Mouse (Mus musculus): ENCODE measurements at regions not wholly inside any gene's neighbourhood (a gene's known extent, or its start where the extent isn't known, plus 50 kb on each side); places are given as distances from the start of the nearest gene placed in this dataset.

GRCm38 (mm10) chr7:138647636-138648035 lies 198.2 kb upstream of the Ppp2r2d start:
- intact Hi-C loops (cut with DNase I; ENCODE audit: low total_unique reads): no loop called here
- no peak for DNase-seq

- intact Hi-C loops (cut with DNase I; ENCODE audit: low total_unique reads): no loop called here
- DNase-seq: no peak
Measured at GRCm38 (mm10) chr7:138640492-138641165, 205.2 kb upstream of the Ppp2r2d start.

GRCm38 (mm10) chr7:138639541-138639940 lies 206.3 kb upstream of the Ppp2r2d start:
- intact Hi-C loops (cut with DNase I; ENCODE audit: low total_unique reads): no loop called here
- DNase-seq: no peak

DNA sequence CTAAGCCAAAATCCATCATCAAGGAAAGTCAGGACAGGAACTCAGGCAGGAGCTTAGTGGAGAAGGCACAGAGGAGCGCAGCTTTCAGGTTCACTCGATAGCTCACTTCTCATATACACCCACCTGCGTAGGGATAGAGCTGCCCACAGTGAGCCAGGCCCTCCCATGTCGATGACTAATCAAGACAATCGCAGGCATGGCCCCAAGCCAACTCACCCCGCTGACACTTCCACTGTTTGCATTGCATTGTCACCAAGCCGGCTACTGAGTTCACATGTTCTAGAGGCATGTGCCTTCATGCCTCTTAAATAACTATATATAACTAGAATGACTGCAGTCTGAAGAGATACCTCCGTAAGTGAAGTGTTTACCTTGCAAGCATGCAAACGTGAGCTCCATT lies 219.8 kb upstream of the Ppp2r2d start:
- intact Hi-C loops (cut with DNase I; ENCODE audit: low total_unique reads): no loop called here
- no peak for DNase-seq

DNA sequence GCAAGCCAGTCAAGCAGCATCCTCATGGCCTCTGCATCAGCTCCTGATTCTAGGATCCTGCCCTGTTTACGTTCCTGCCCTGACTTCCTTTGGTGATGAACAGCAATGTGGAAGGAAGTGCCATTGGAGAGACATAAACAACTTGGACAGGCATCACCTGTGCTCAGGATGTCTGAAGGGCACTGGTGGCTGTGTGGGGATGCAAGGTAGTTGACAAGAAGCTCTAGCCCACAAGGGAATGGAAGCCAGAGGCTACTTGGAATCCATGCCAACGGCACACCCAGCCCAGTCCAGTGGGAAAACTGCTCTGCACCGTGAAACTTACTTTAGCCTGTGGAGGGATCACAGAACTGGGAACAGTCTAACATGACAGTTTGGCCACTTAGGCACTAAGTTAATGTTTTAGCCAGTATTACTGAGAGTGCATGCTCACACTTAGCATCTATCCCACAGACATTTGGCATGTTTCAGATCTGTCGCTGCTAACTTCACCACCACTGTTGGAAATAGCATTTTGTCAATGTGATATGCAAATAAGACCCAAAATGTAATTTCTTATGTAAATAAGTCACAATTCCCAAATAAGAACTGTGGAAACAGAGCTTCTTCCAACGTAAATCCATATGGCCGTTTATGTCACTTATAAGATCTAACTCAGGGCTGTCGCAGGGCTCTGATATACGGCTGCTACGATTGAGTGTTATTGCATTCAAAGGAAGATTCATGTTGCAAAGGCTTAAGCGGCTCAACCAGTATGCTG lies 223.5 kb upstream of the Tcerg1l start:
- DNase-seq: no peak
- intact Hi-C loops (cut with DNase I; ENCODE audit: low total_unique reads): no loop called here

GRCm38 (mm10) chr7:138620080-138620684 lies 222.7 kb upstream of the Tcerg1l start:
- intact Hi-C loops (cut with DNase I; ENCODE audit: low total_unique reads): no loop called here
- no peak for DNase-seq

DNA sequence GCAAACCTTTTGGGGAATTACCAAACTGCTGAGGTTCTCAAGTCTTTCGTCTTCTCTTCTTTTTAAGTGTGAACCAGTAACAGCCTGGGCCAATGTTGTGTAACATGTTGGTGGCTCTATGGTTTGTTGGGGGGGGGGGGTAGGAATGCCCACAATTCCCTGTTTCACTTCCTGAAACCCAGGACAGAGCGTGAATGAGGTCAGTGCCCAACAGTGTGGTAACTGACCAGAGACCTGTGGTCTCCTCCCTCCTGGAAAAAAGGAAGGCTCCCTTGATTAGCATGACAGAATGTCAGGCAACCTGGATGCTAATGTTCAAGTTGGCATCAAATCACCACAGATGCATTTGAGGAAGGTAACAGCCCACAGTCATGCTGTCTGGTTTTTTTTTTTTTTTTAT lies 218.9 kb upstream of the Tcerg1l start:
- intact Hi-C loops (cut with DNase I; ENCODE audit: low total_unique reads): no loop called here
- no peak for DNase-seq

GRCm38 (mm10) chr7:138609605-138610004 lies 212.1 kb upstream of the Tcerg1l start:
- DNase-seq: no peak
- intact Hi-C loops (cut with DNase I; ENCODE audit: low total_unique reads): no loop called here

- intact Hi-C loops (cut with DNase I; ENCODE audit: low total_unique reads): no loop called here
- DNase-seq: no peak
Measured at GRCm38 (mm10) chr7:138609124-138609523, 211.6 kb upstream of the Tcerg1l start.

DNA sequence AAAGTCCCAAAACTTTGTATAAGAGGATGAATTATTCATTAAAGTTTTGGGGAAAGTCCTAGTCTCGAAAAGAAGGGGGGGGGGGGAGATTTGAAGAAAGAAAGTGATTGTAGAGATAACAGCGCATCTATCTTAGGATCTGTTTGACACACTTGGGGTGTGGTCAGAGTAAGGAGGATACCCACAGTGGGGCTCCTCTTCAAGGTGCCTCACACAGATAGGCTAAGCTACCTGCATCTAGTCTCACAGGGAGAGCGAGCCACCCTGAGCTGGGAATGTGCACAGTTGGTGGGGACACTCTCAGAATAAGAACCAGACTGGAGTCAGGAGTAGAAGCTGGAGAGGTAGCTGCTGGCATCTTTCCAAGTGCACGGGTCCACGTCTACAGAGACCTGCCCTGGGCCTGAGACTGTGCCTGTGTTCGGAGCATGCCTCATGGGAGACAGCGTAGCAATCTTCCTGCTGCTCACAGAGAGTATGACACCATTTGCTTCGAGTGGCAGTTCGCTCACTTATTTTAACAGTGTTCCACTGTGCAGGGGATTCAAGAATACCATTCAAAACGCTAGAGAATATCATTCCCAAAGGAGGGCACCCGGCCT lies 208.9 kb upstream of the Tcerg1l start:
- DNase-seq: no peak
- intact Hi-C loops (cut with DNase I; ENCODE audit: low total_unique reads): no loop called here

DNA sequence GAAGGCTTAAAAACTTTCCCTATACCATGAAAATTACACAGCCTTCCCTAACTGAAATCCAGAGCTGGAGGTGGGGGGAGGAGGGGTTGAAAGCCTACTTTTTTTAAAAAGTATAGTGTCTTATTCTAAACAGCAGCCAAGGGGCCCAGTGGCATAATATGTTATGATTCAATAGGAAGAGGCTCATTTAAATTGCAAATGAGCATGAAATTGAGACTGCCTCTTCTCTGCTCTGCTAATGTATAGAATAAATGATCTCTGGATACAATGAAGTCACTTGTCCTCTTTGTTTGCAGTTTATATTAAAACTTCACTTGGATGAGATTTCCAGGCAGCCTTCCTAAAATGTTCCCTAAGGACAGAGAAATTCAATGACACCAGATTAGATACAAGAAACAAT lies 208.4 kb upstream of the Tcerg1l start:
- intact Hi-C loops (cut with DNase I; ENCODE audit: low total_unique reads): no loop called here

DNA sequence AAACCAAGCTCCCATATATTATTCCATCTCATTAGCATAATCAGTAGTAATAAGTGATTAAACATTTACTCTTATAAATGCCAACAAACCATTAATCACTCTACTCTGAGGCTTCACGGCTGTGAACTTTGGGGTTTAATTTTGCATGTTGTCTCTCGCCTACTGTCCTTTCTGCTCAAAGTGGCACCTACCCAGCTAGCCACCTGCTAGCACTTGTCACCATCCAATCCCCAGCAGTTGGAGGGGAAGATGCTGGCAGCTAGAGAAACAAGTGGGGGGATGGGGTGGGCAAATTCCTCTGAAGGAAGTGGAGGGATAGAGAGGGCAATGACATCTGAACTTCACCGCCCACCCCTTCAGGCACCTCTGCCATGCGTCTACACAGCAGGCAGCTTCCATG lies 204.2 kb upstream of the Tcerg1l start:
- intact Hi-C loops (cut with DNase I; ENCODE audit: low total_unique reads): no loop called here
- DNase-seq: no peak

More for the DNA sequence above, 208.4 kb upstream of the Tcerg1l start:
- DNase-seq: no peak

DNA sequence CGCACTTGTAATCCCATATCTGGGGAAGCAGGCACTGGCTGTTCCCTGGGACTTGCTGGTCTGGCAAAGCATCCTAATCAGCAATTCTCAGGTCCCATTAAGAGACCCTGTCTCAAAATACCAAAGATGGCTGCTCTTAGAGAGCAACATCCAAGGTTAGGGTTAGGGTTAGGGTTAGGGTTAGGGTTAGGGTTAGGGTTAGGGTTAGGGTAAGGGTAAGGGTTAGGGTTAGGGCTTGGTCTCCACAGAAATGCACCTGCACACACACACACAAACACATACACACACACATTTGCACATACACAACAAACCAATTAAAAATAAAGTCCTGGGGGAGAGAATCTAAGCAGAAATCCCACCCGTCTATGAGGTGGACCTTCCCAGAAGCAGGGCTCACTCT lies 195.8 kb upstream of the Tcerg1l start:
- no peak for DNase-seq
- intact Hi-C loops (cut with DNase I; ENCODE audit: low total_unique reads): no loop called here

DNA sequence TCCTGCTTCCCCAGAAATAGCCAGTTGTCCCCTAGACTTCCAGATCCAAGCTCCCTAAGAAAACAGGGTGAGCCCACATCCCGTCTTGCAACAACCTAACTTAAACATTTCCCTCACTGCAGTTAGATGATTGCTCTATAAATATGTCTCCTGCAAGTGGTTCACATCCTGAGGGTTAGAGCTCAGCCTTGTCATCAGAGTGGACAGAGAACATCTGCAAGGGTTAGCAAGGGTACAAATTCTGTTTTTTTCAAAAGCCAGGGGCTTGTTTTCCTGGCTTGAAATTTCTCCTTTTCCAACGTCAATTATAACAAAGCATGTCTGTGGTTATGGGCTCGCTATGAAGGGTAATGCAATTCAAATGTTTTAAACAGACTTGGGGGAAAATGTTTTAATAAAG lies 169.8 kb upstream of the Tcerg1l start:
- intact Hi-C loops (cut with DNase I; ENCODE audit: low total_unique reads): no loop called here
- DNase-seq: no peak

GRCm38 (mm10) chr7:138551629-138552028 lies 154.1 kb upstream of the Tcerg1l start:
- intact Hi-C loops (cut with DNase I; ENCODE audit: low total_unique reads): no loop called here
- DNase-seq: no peak

GRCm38 (mm10) chr7:138547881-138548280 lies 150.4 kb upstream of the Tcerg1l start:
- no peak for DNase-seq
- intact Hi-C loops (cut with DNase I; ENCODE audit: low total_unique reads): no loop called here

DNA sequence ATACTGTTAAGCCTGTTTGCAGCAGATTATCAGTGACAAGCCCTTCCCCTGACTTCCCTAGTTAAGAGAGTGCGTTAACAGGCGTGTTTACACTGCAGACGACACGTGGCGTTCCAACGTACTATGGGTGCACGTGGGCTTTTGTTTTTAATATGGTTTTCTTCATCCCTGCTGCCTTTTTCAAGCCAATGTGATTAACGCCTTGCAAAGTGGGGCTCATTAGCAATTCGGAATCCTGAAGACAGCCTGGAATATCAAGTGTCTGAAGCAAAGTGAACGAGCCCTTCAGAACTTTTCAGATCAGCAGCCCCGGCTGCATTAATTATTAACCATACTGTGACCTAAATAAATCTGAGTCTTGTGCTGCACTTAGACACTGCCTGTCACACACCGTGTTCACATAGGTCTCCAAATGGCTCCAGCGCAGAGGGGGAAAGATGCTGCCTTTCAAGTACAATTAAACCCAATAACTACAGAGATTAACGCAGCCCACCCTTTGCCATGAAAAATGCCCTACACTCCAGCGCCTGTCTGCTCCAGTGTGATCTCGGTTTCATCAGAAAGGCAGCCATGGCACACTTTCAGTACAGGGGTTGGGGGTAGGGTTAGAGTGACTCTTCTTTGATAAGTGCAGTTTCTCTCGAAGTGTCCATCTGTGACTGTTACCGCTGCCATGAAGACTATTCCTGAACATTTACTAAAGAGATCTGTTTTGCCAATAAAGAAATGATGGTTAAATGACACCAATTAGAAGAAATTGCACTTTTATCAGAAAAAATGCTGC lies 140.7 kb upstream of the Tcerg1l start:
- no peak for DNase-seq
- intact Hi-C loops (cut with DNase I; ENCODE audit: low total_unique reads): no loop called here

DNA sequence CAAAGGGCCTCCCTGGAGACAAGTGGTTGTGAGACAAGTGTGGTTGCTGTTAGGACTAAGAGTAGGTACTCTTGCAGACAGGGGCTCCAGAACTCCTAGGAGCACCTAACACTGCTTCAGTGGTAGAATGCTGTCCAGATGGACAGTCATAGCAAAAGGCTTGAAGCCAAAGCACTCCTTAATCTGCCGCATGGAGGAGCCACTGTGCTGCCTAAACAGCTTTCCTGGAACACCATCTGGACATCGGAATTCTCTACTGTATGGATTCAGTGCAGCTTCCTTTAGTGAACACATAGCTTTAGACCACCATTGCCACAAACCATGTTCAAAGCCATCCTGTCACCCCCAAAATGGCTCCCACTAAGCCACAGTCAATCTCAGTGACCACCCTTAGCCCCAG lies 128.6 kb upstream of the Tcerg1l start:
- no peak for DNase-seq
- intact Hi-C loops (cut with DNase I; ENCODE audit: low total_unique reads): no loop called here

- intact Hi-C loops (cut with DNase I; ENCODE audit: low total_unique reads): no loop called here
- no peak for DNase-seq
Measured at GRCm38 (mm10) chr7:138524936-138525335, 127.4 kb upstream of the Tcerg1l start.

GRCm38 (mm10) chr7:138514171-138514570 lies 116.6 kb upstream of the Tcerg1l start:
- DNase-seq: no peak
- intact Hi-C loops (cut with DNase I; ENCODE audit: low total_unique reads): no loop called here
